Mouse (Mus musculus) embryonic facial prominence, embryonic 14.5 days (tissue): ENCODE measurements at regions not wholly inside any gene's neighbourhood (a gene's known extent, or its start where the extent isn't known, plus 50 kb on each side); places are given as distances from the start of the nearest gene placed in this dataset.

ENCODE experiments used
- ATAC-seq: fragments of 200-750 bp; cut with Nextera tagmentation; 2 replicates; pipeline ENCODE4 v1.8.0; 2017; ENCODE audit warnings: low read depth, moderate number of reproducible peaks, moderate TSS enrichment
- DNase-seq: peaks from one replicate; pipeline ENCODE4 v3.0.0-alpha.2; 2015; ENCODE audit warnings: low spot score
- H3K27ac ChIP-seq: fragments of 300-500 bp; sonication (generic); replicated peaks from 2 replicates; pipeline ENCODE4 v1.5.1; 2014; ENCODE audit warnings: low read depth, mild to moderate bottlenecking, low read length, moderate library complexity
- H3K27me3 ChIP-seq: fragments of 300-500 bp; sonication (generic); replicated peaks from 2 replicates; pipeline ENCODE4 v1.6.1; 2014; ENCODE audit warnings: low read length; ENCODE audit not compliant: control insufficient read depth, insufficient read depth
- H3K36me3 ChIP-seq: fragments of 300-500 bp; sonication (generic); 2 replicates; pipeline ENCODE4 v1.6.1; 2014; ENCODE audit warnings: low read length, mixed read lengths; ENCODE audit not compliant: control insufficient read depth, insufficient read depth
- H3K4me1 ChIP-seq: fragments of 300-500 bp; sonication (generic); 2 replicates; pipeline ENCODE4 v1.6.1; 2014; ENCODE audit warnings: antibody characterized with exemption, low read length; ENCODE audit not compliant: control insufficient read depth, insufficient read depth
- H3K4me2 ChIP-seq: fragments of 300-500 bp; sonication (generic); 2 replicates; pipeline ENCODE4 v1.6.1; 2014; ENCODE audit warnings: low read depth, mild to moderate bottlenecking, low read length, moderate library complexity, mixed read lengths
- H3K4me3 ChIP-seq: fragments of 300-500 bp; sonication (generic); 2 replicates; pipeline ENCODE4 v1.5.1; 2014; ENCODE audit warnings: low read depth, mild to moderate bottlenecking, low read length
- H3K9ac ChIP-seq: fragments of 300-500 bp; sonication (generic); 2 replicates; pipeline ENCODE4 v1.6.1; 2014; ENCODE audit warnings: low read depth, mild to moderate bottlenecking, low read length, moderate library complexity, mixed read lengths
- H3K9me3 ChIP-seq: fragments of 300-500 bp; sonication (generic); 2 replicates; pipeline ENCODE4 v1.6.1; 2016; ENCODE audit warnings: low read length; ENCODE audit not compliant: control insufficient read depth
- WGBS: fragments of 180-500 bp; shearing (Covaris S2); extraction: QIAGEN DNeasy Blood & Tissue Kit; methylation state at CpG from one replicate; pipeline ENCODE4 v1.1.7; 2014; 5-methylcytosine and 5-hydroxymethylcytosine counted together

DNA sequence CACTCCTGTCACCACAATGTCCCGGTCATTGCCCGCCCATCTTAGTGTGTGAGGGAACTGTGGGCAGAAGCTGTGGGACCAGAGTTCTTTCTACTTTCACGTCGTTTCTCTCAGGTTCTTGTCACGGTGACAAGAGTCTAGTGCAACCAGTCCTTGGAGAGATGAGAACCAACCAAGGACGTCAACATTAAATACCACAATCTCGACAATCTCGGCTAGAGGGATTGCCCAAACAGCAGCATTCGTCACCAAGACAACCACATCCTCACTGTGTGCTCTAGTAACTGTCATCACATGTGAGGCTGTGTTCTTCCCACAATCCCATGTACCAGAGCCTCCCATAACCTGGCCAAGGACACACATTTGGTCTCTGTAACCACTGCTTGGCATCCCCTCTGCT is 129.9 kb downstream of the Psmg1 start:
- Histone ChIP-seq H3K9me3 (no peaks in the 10 kb centered on the region), H3K27me3 (no peaks in the 10 kb centered on the region), H3K9ac (no peak overlapping the region), H3K36me3 (no peaks in the 10 kb centered on the region), H3K4me3 (no peak overlapping the region), H3K4me1 (no peaks in the 10 kb centered on the region), H3K4me2 (no peak overlapping the region), H3K27ac (no peak overlapping the region)
- 93% methylated on average over 9 of the region's 9 CpGs for WGBS
- no peak for DNase-seq
- ATAC-seq = no peak

DNA sequence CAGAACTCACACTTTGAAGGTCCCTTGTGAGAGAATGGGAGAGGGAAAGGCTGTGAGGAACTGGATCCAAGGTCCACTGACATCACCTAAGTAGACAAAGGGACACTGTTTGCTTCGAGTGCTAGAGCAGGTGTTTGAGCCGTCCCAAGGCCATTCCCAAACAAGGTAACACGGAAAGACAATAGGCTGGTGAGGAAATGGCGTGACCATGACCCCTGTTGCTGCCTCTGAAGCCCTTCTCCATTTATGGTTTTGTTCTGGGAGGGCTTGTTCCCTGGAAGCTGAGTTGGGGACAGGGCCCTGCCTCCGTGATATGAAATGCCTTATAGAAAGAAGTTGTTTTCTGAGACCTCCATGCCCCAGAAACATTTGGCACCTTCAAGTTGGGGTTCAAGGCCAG is 130.6 kb downstream of the Psmg1 start:
- WGBS = 76% methylated on average over 5 of the region's 5 CpGs
- Histone ChIP-seq H3K27me3 (no peaks in the 10 kb centered on the region), H3K4me2 (no peak overlapping the region), H3K27ac (no peak overlapping the region), H3K9ac (no peak overlapping the region), H3K36me3 (no peaks in the 10 kb centered on the region), H3K4me3 (no peak overlapping the region), H3K9me3 (no peaks in the 10 kb centered on the region), H3K4me1 (no peaks in the 10 kb centered on the region)
- ATAC-seq (no peak), DNase-seq (no peak)

DNA sequence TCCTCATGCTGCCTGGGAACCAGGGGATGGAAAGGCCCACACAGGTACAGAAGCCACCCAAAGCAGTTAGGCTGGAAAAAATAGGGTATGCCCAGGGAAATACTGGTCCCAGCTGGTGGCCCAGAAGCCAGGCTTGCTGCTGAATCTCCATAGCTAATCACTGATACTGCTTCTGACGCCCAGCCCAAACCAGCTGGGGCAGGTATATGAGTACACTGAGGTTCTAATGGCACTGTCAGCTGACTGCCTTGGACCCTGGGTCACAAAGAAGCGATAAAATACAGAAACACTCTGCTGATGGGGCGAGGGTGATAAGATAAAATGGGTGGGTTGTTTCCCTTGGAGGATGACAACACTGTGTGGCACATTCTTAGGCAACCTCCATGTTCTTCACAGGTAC is 133.4 kb downstream of the Psmg1 start:
- DNase-seq (no peak), ATAC-seq (no peak)
- 92% methylated on average over 3 of the region's 3 CpGs for WGBS
- H3K27me3 ChIP-seq = no peaks in the 10 kb centered on the region
- H3K4me1 ChIP-seq = no peaks in the 10 kb centered on the region
- no peaks in the 10 kb centered on the region for H3K9me3 ChIP-seq
- no peak overlapping the region for H3K4me3 ChIP-seq
- no peak overlapping the region for H3K9ac ChIP-seq
- no peak overlapping the region for H3K27ac ChIP-seq
- no peaks in the 10 kb centered on the region for H3K36me3 ChIP-seq
- no peak overlapping the region for H3K4me2 ChIP-seq

DNA sequence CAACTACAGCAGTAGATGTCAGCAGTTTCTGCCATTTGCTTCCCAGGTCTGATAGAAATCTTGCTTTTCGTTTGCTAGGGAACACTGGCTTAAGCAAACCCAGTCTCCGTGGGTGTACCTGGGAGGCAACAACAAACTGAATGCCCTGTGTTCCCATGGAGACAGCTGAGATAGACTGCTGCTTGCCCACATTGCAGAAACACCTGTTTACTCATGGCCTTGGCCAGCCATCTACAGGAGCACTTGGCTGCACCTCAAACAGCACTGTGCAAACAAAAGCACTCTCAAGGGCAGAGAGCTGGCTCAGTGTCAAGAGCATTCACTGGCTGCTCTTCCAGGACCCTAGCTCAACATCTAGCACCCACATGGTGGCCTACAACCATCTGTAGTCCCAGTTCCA is 135.5 kb downstream of the Psmg1 start:
- no peak overlapping the region for H3K27ac ChIP-seq
- peak; percentile 67; the same call in 1 of the 2 replicates for ATAC-seq
- H3K27me3 ChIP-seq = no peaks in the 10 kb centered on the region
- H3K36me3 ChIP-seq = no peaks in the 10 kb centered on the region
- H3K4me3 ChIP-seq = no peak overlapping the region
- WGBS = 67% methylated on average over 2 of the region's 2 CpGs
- no peaks in the 10 kb centered on the region for H3K9me3 ChIP-seq
- H3K4me2 ChIP-seq = no peak overlapping the region
- H3K9ac ChIP-seq = no peak overlapping the region
- DNase-seq = peak; percentile 55
- H3K4me1 ChIP-seq = 0 out of 2 replicates have a peak, but pooled peaks cover 4% of the 10 kb centered on the region

DNA sequence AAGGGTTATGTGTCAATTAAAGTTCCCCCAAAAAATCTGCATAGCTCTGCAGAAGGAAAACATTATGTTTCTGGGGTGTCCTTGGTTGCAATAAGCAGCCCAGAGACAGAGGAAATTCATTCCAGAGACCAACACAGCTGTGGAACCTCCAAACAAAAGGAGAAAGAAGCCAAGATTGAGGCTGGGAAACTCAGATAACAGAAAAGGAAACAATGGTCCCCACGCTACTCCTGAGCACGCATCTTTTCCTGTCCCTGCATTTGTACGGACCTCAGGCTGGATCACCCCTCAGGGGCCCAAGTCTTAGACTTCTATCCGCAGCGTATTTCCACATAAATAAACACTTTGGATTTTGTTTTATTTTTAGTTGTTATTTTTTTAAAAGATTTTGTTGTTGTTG is 138.9 kb downstream of the Psmg1 start:
- H3K9ac ChIP-seq = no peak overlapping the region
- DNase-seq = peak; percentile 32
- peaks cover 21% of the 10 kb centered on the region for H3K4me1 ChIP-seq
- H3K27me3 ChIP-seq = no peaks in the 10 kb centered on the region
- no peaks in the 10 kb centered on the region for H3K36me3 ChIP-seq
- WGBS = 68% methylated on average over 5 of the region's 5 CpGs
- ATAC-seq = no peak
- H3K9me3 ChIP-seq = no peaks in the 10 kb centered on the region
- H3K4me3 ChIP-seq = no peak overlapping the region
- 0 out of 2 replicates have a peak overlapping the region, but pooled peaks have one; percentile 5 for H3K27ac ChIP-seq
- no peak overlapping the region for H3K4me2 ChIP-seq

DNA sequence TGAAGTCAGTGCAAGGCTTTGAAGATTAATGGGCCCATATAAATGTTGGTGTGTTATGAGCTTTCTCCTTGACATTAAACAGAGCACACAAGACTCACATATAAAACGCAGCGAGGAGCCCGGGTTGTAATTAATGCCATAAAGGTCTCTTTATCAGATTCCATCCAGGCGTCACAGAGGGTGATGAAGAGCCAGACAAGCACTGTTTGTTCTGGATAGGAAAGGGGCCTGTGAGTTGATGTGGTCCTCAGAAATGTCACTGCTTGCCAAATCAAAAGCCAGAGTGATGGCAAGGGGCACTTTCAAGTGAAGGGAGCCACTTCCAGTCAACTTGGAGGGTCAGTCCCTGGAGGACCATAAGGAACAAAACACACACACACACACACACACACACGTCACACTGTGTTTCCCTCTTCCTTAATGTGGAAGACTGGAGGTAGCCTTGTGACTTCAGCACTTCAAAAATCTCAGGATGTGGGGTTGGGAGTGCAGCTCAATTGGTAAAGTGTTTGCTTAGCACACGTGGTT is 142.1 kb downstream of the Psmg1 start:
- ATAC-seq = peak; percentile 26
- Histone ChIP-seq H3K4me3 (no peak overlapping the region), H3K4me2 (no peak overlapping the region), H3K27me3 (no peaks in the 10 kb centered on the region), H3K4me1 (peaks cover 36% of the 10 kb centered on the region), H3K27ac (peak overlapping the region; percentile 77), H3K9ac (no peak overlapping the region; the same call in 1 of the 2 replicates), H3K36me3 (no peaks in the 10 kb centered on the region), H3K9me3 (no peaks in the 10 kb centered on the region)
- 39% methylated on average over 6 of the region's 6 CpGs for WGBS
- DNase-seq = peak; percentile 74

DNA sequence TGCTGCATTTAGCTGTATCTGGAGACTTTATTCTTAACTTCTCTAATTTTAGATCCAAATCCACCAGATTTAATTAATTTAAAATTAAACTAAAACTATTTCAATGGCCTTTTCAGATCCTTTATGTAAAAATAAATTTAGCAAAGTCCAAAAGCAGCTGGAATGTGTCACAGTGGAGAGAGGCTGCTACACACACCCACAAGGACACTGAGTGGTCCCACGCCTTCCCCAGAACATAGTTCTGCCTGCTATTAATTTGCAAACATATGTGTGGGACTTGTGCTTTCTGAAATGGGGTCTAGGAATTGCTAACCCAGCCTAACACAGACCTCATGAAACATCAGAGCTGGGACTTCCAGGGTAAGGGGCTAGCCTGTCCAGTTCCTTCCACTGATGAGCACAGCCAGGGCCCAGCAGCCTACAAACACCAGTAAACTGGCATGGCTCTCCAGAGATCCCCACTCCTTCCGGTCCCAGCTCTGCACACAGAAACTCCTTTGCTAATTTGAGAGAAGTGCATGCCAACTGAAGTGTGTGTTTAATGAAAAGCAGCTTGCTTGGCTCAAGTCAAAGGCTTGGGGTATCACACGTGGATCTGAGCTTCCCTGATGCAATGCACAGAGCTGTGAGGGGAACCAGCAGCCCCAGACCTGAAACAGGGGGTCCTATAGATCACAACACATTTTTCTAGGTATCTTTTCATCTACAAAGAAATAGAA is 142.8 kb downstream of the Psmg1 start:
- H3K9ac ChIP-seq = no peak overlapping the region; the same call in 1 of the 2 replicates
- DNase-seq = peak; percentile 92
- 30% methylated on average over 3 of the region's 3 CpGs for WGBS
- ATAC-seq = peak; percentile 76
- H3K4me2 ChIP-seq = no peak overlapping the region
- no peaks in the 10 kb centered on the region for H3K36me3 ChIP-seq
- peak overlapping the region; percentile 77 for H3K27ac ChIP-seq
- no peak overlapping the region for H3K4me3 ChIP-seq
- peaks cover 36% of the 10 kb centered on the region for H3K4me1 ChIP-seq
- no peaks in the 10 kb centered on the region for H3K9me3 ChIP-seq
- H3K27me3 ChIP-seq = no peaks in the 10 kb centered on the region

DNA sequence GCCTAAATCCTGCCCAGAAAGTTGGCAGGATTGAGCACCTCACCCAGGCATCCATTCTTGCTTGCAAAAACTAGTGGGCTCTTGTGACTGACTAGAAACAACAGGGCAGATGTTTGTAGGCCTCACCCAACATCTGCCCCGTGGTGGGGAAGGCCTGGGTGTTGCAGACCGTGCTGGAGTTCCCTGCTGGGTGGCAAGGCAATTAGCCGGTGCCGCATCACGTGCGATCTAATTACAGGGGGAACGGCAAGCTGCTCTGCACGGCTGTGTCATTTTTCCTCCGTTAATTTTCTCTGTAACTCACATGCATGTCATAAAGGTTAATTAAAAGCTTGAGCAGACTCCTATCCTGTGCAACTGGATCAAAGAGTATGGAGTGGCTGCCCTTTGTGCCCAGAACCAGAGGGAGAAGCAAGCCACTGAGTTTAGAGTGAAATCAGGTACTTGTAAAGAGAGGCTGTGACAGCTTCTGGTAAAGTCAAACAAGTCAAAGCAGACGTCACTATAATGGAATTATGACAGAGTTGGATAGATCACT is 143.5 kb downstream of the Ets2 start:
- Histone ChIP-seq H3K27me3 (no peaks in the 10 kb centered on the region), H3K9me3 (no peaks in the 10 kb centered on the region), H3K36me3 (no peaks in the 10 kb centered on the region), H3K9ac (no peak overlapping the region), H3K4me2 (no peak overlapping the region), H3K27ac (peak overlapping the region; percentile 35), H3K4me1 (peaks cover 31% of the 10 kb centered on the region), H3K4me3 (no peak overlapping the region)
- 45% methylated on average over 10 of the region's 10 CpGs for WGBS
- DNase-seq = peak; percentile 22
- ATAC-seq = no peak

DNA sequence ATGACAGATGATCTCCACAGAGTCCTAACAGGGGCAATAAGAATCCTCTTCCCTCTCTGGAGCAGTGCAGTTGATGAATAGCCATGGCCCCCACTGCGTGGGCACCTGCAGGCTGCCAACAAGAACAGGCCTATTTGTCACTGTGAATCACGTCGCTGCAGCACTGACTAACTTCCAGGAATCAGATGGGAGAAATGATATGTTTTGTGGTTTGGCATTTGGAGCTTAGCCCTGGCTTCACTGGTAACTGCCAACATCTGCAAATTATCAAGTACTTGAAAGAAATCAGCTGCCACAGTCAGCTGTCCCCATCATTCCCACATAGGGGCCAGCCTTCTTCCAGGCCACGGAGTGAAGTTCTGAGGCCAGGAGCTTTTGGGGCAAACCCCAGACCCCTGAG is 142.8 kb downstream of the Ets2 start:
- WGBS = 22% methylated on average over 4 of the region's 4 CpGs
- no peaks in the 10 kb centered on the region for H3K9me3 ChIP-seq
- DNase-seq (peak; percentile 91), ATAC-seq (peak; percentile 36)
- no peak overlapping the region for H3K4me2 ChIP-seq
- no peaks in the 10 kb centered on the region for H3K27me3 ChIP-seq
- H3K9ac ChIP-seq = no peak overlapping the region
- H3K36me3 ChIP-seq = no peaks in the 10 kb centered on the region
- no peak overlapping the region for H3K4me3 ChIP-seq
- H3K4me1 ChIP-seq = peaks cover 31% of the 10 kb centered on the region
- H3K27ac ChIP-seq = peak overlapping the region; percentile 35; the same call in 1 of the 2 replicates
